Mouse (Mus musculus): ENCODE data around the gene Nup133.

- TF ChIP-seq POLR2A (IDR thresholded peaks at IDR 0.05; ENCODE audit: low read depth, low read length) (no peak), CTCF (conservative IDR thresholded peaks at IDR 0.05; ENCODE audit: insufficient read depth, insufficient read length, low read depth, low read length) (no peak)
These were observed 49.7 kb downstream of the Nup133 start for GRCm38 (mm10) chr8:123899366-123899765.
